Mouse (Mus musculus) brain, embryonic 14.5 days (tissue): ENCODE results near the gene AB124611. TPM values are rescaled to one million over a fixed set of nuclear protein-coding genes. Genes with fewer than 3 reads are reported as not detected.
"Not testable (repeated sequence)": the region's sequence is repeated elsewhere in the genome, so short reads cannot be mapped to it uniquely, and the experiment has no call there.

Experiments used
- DNase-seq: peaks from one replicate; pipeline ENCODE4 v3.0.0-alpha.2; 2011; ENCODE audit warnings: low read depth
- CTCF ChIP-seq: fragments of 200-500 bp; IDR thresholded peaks from 2 replicates; pipeline ENCODE4 v1.5.1; 2012; ENCODE audit warnings: inconsistent platforms, mild to moderate bottlenecking, moderate library complexity, borderline replicate concordance; ENCODE audit not compliant: insufficient read depth, insufficient read length; ENCODE audit errors: extremely low read depth
- POLR2A ChIP-seq: fragments of 200-500 bp; IDR thresholded peaks from 2 replicates; pipeline ENCODE4 v1.6.1; 2012; ENCODE audit warnings: mild to moderate bottlenecking, inconsistent platforms, borderline replicate concordance; ENCODE audit not compliant: poor library complexity, insufficient read depth, insufficient read length, severe bottlenecking; ENCODE audit errors: extremely low read depth
- polyA plus RNA-seq: library from polyadenylated mRNA; depleted of rRNA; stranded (reverse); fragments of >200 nt; gene quantifications from 2 replicates; pipeline ENCODE4 v1.2.3, GENCODE M21; 2012

AB124611 gene
- polyA plus RNA-seq, 1 experiment: 1.0 TPM

GRCm38 (mm10) chr9:21503352-21503751 lies 22.6 kb upstream of the AB124611 start:
- TF ChIP-seq POLR2A: no peak
- TF ChIP-seq CTCF: no peak
- DNase-seq: no peak

- DNase-seq: no peak
- TF ChIP-seq CTCF: no peak
- no peak for TF ChIP-seq POLR2A
Measured at GRCm38 (mm10) chr9:21505767-21506166, 20.2 kb upstream of the AB124611 start.

- no peak for DNase-seq
- TF ChIP-seq POLR2A (no peak), CTCF (no peak)
Measured at GRCm38 (mm10) chr9:21507753-21508430, 18.1 kb upstream of the AB124611 start.

GRCm38 (mm10) chr9:21508871-21509404 lies 17.0 kb upstream of the AB124611 start:
- DNase-seq: no peak
- TF ChIP-seq CTCF: no peak
- TF ChIP-seq POLR2A: no peak

DNA sequence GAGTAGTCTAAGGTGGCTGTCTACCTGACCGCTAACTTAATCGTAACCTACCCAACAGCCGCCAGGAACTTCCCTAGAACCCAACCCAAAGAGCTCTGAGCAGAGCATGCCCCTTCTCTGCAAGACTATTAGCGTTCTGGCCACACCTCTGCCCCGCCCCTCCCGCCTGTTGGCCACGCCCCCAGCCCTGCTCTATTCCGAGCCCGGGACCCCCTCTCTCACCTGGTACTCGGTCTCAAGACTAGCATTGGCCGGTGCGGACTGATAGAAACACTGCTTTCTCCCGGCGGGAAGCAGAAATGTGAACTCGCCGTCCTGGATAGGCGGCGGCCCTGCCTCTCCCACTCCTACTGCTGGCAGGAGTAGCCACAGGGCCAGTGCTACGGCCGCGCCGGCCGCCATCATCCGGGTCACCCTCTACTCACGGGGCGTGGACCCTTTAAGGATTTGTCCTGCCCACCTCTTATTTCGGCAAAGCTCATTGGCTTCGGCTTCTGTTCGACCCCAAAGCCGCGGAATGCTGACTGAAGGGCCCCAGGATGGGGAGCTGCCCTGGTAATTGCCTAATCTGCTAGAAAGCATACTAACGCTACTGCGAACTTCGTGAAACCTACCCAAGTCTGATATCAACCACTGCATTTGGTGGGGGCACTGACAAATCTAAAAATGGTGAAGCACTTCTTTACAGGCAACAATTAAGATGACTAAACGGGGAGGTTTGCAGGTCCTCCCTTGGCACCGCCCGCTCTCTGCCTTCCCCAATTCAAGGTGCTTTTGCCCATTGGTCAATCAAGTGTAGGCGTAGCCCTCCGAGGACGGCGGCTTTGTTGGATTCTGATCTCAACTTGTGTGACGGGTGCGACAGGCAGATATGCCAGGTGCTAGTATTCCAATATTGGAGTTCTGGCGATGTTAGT lies 15.9 kb upstream of the AB124611 start, which contains the start of gene Tmed1:
Gene Tmed1 (minus strand): TSS at position 481 of the 917 bp plus-strand sequence.
- TF ChIP-seq POLR2A (peak; percentile 52; the same call in 1 of the 2 replicates), CTCF (no peak)
- DNase-seq: peak; percentile 98

- DNase-seq: no peak
- no peak for TF ChIP-seq POLR2A
- no peak for TF ChIP-seq CTCF
Measured at GRCm38 (mm10) chr9:21510689-21511015, 15.3 kb upstream of the AB124611 start.

- TF ChIP-seq CTCF (no peak), POLR2A (no peak)
- no peak for DNase-seq
Measured at GRCm38 (mm10) chr9:21511052-21511451, 14.9 kb upstream of the AB124611 start.

DNA sequence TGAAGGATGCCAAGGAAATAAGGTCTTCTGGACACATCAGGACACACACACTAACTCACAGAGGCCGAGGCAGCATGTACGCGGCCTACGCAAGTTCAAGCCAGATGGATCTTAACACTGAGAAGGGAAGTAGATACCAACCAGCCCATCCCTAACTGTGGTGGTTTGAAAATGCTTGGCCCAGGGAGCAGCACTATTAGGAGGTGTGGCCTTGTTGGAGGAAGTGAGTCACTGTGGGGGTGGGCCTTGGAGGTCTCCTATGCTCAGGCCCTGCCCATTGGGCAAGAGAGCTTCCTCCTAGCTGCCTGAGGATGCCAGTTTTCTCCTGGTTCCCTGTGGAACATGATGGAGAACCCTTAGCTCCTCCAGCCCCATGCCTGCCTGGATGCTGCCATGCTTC lies 12.5 kb upstream of the AB124611 start:
- TF ChIP-seq CTCF (no peak), POLR2A (no peak)

GRCm38 (mm10) chr9:21517947-21518495 lies 8.0 kb upstream of the AB124611 start:
- DNase-seq: no peak
- no peak for TF ChIP-seq POLR2A
- no peak for TF ChIP-seq CTCF

More for the DNA sequence above, 12.5 kb upstream of the AB124611 start:
- DNase-seq: no peak

GRCm38 (mm10) chr9:21518690-21519089 lies 7.3 kb upstream of the AB124611 start:
- not testable (repeated sequence) for DNase-seq

DNA sequence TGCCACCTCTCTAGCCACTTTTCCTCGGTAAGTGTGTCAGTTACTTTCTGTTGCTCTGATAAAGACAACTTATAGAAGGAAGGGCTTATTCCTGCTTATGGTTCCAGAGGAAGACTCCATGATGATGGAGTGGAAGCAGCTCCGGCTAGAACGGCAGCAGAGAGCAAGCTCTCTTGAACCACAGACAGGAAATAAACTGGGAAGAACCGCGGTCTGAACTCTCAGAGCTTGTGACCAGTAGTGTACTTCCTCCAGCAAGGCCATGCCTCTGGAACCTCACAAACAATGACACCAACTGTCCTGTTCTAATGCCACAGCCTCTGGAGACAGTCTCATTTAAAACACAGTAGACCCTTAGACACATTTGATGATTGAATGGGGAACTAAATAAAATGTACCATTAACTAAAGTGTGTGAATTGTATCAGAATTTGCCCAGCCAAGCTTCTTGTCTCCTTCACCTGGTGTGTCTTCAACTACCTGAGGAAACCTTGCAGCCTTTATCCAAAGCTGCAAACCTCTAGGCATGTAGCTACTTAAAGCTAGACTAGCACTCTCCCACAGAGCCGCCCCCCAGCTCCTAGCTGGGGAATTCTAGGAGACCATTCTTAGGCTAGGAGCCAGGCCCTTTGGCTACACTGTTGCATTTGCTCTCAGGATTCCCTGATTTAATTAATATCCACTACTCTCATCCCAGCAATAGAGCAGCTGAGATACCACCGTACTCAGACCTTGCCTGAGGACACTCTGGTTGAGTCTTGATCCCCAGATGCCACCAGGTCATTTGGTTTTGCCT lies 637 bp upstream of the AB124611 start:
- TF ChIP-seq POLR2A: no peak
- no peak for DNase-seq

GRCm38 (mm10) chr9:21526634-21526944 lies 613 bp downstream of the AB124611 start:
- TF ChIP-seq CTCF (no peak), POLR2A (no peak)
- DNase-seq: no peak
